Mouse (Mus musculus) hematopoietic stem cell, adult 5-6 weeks (primary cell): ENCODE results near the gene Iqub. TPM values are rescaled to one million over a fixed set of nuclear protein-coding genes. Genes with fewer than 3 reads are reported as not detected.
A peak's percentile ranks its signal among the peaks of the same experiment; 100 is the strongest.

Experiments
- ATAC-seq, 2 experiments: fragments of 125-278 bp in 1 of 2; replicated peaks in 1 of 2; 2 replicates each; pipeline ENCODE4 v1.8.0; 2016 to 2017; ENCODE audit warnings: inconsistent platforms in 2 of 2, mild to moderate bottlenecking in 2 of 2, moderate number of reproducible peaks in 2 of 2, low read depth in 1 of 2, moderate TSS enrichment in 1 of 2; ENCODE audit not compliant: low FRiP score in 2 of 2, poor library complexity in 2 of 2, severe bottlenecking in 2 of 2, insufficient read depth in 1 of 2, low TSS enrichment in 1 of 2
- total RNA-seq: library from RNA; stranded (forward); fragments of 172-1452, 232-1000 nt; gene quantifications from 2 replicates; pipeline ENCODE4 v1.2.3, GENCODE M21; 2017

Iqub gene
- not detected in 2 replicates for total RNA-seq

- ATAC-seq: peak; percentile 98 to 100
These were observed at the start of gene Iqub for GRCm38 (mm10) chr6:24514552-24515284. TSS of gene Iqub (minus strand) at chr6:24515067.

GRCm38 (mm10) chr6:24564081-24564480, 49.2 kb upstream of the Iqub start:
- no peak for ATAC-seq

- no peak for ATAC-seq
These were observed 40.6 kb upstream of the Iqub start for GRCm38 (mm10) chr6:24555488-24555887.

GRCm38 (mm10) chr6:24554427-24555086, 39.7 kb upstream of the Iqub start:
- no peak for ATAC-seq

GRCm38 (mm10) chr6:24552046-24552445, 37.2 kb upstream of the Iqub start:
- ATAC-seq: no peak

GRCm38 (mm10) chr6:24549801-24550200, 34.9 kb upstream of the Iqub start:
- no peak for ATAC-seq

- ATAC-seq: no peak
These were observed 32.0 kb upstream of the Iqub start for GRCm38 (mm10) chr6:24546716-24547420.

- ATAC-seq: no peak
These were observed 28.3 kb upstream of the Iqub start for GRCm38 (mm10) chr6:24543119-24543591.

GRCm38 (mm10) chr6:24542393-24542792, 27.5 kb upstream of the Iqub start:
- ATAC-seq: no peak

GRCm38 (mm10) chr6:24540106-24540505, 25.2 kb upstream of the Iqub start:
- ATAC-seq: no peak

GRCm38 (mm10) chr6:24538435-24538834, 23.6 kb upstream of the Iqub start:
- no peak for ATAC-seq

GRCm38 (mm10) chr6:24532804-24533203, 17.9 kb upstream of the Iqub start:
- ATAC-seq: no peak

GRCm38 (mm10) chr6:24530711-24531420, 16.0 kb upstream of the Iqub start:
- no peak for ATAC-seq

GRCm38 (mm10) chr6:24530166-24530565, 15.3 kb upstream of the Iqub start:
- ATAC-seq: peak; percentile 40 to 51; a peak in 3 of 4 replicates

GRCm38 (mm10) chr6:24528064-24528243, 13.1 kb upstream of the Iqub start, which contains the start of gene Asb15:
TSS of gene Asb15 (plus strand) at chr6:24528144.
- ATAC-seq: no peak

- ATAC-seq: peak; percentile 92 to 97
These were observed 12.5 kb upstream of the Iqub start, which contains the start of gene Ndufa5 for GRCm38 (mm10) chr6:24527155-24528063. TSS of gene Ndufa5 (minus strand) at chr6:24528013.

- ATAC-seq: no peak
These were observed 10.8 kb upstream of the Iqub start for GRCm38 (mm10) chr6:24525705-24526104.
